Mouse (Mus musculus) urinary bladder, postnatal 10 days (tissue): ENCODE results near the gene Clybl.

Experiments
- DNase-seq: peaks from one replicate; pipeline ENCODE4 v3.0.0; 2022; ENCODE audit warnings: low spot score

Gene Clybl

GRCm38 (mm10) chr14:122249123-122249522, 67.6 kb downstream of the Clybl start:
- no peak for DNase-seq

GRCm38 (mm10) chr14:122251346-122251745, 69.8 kb downstream of the Clybl start:
- no peak for DNase-seq

- DNase-seq, result no peak
Observed at GRCm38 (mm10) chr14:122255562-122256260, 74.2 kb downstream of the Clybl start.

GRCm38 (mm10) chr14:122256261-122256634, 74.7 kb downstream of the Clybl start:
- DNase-seq, result no peak

GRCm38 (mm10) chr14:122258297-122258696, 76.8 kb downstream of the Clybl start:
- no peak for DNase-seq

GRCm38 (mm10) chr14:122261250-122261649, 79.7 kb downstream of the Clybl start:
- DNase-seq, result no peak

- DNase-seq, result no peak
Observed at GRCm38 (mm10) chr14:122262851-122263659, 81.6 kb downstream of the Clybl start.

- no peak for DNase-seq
Observed at GRCm38 (mm10) chr14:122265214-122265613, 83.7 kb downstream of the Clybl start.

- no peak for DNase-seq
Observed at GRCm38 (mm10) chr14:122267590-122267989, 86.1 kb downstream of the Clybl start.

GRCm38 (mm10) chr14:122271104-122271746, 89.7 kb downstream of the Clybl start:
- DNase-seq, result no peak

GRCm38 (mm10) chr14:122277142-122277541, 95.6 kb downstream of the Clybl start:
- no peak for DNase-seq

GRCm38 (mm10) chr14:122279462-122280308, 98.2 kb downstream of the Clybl start:
- DNase-seq, result no peak

GRCm38 (mm10) chr14:122280309-122281071, 99.0 kb downstream of the Clybl start:
- no peak for DNase-seq

GRCm38 (mm10) chr14:122281072-122281634, 99.6 kb downstream of the Clybl start:
- no peak for DNase-seq

- DNase-seq, result no peak
Observed at GRCm38 (mm10) chr14:122283959-122284358, 102.5 kb downstream of the Clybl start.

- no peak for DNase-seq
Observed at GRCm38 (mm10) chr14:122296399-122296798, 114.9 kb downstream of the Clybl start.

- no peak for DNase-seq
Observed at GRCm38 (mm10) chr14:122296864-122297263, 115.4 kb downstream of the Clybl start.

- DNase-seq, result no peak
Observed at GRCm38 (mm10) chr14:122297386-122298109, 116.0 kb downstream of the Clybl start.

GRCm38 (mm10) chr14:122300261-122300660, 118.8 kb downstream of the Clybl start:
- no peak for DNase-seq

- no peak for DNase-seq
Observed at GRCm38 (mm10) chr14:122303821-122304220, 122.3 kb downstream of the Clybl start.
